Mouse (Mus musculus) forebrain, embryonic 13.5 days (tissue): ENCODE data around the gene Eif3d. TPM values are rescaled to one million over a fixed set of nuclear protein-coding genes. Genes with fewer than 3 reads are reported as not detected.

Experiments
- ATAC-seq: fragments of 200-750 bp; cut with Nextera tagmentation; 2 replicates; pipeline ENCODE4 v1.8.0; 2017
- H3K27ac ChIP-seq: fragments of 300-500 bp; sonication (generic); 2 replicates; pipeline ENCODE4 v1.5.1; 2015; ENCODE audit warnings: inconsistent platforms, mild to moderate bottlenecking, moderate library complexity
- H3K27me3 ChIP-seq: fragments of 300-500 bp; sonication (generic); 2 replicates; pipeline ENCODE4 v1.6.1; 2015; ENCODE audit warnings: mild to moderate bottlenecking, inconsistent platforms
- H3K36me3 ChIP-seq: fragments of 300-500 bp; sonication (generic); 2 replicates; pipeline ENCODE4 v1.6.1; 2015; ENCODE audit warnings: mild to moderate bottlenecking, inconsistent platforms; ENCODE audit not compliant: poor library complexity, severe bottlenecking
- H3K4me1 ChIP-seq: fragments of 300-500 bp; sonication (generic); 2 replicates; pipeline ENCODE4 v1.6.1; 2015; ENCODE audit warnings: inconsistent platforms
- H3K4me2 ChIP-seq: fragments of 300-500 bp; sonication (generic); 2 replicates; pipeline ENCODE4 v1.6.1; 2015; ENCODE audit warnings: inconsistent platforms, mild to moderate bottlenecking, moderate library complexity
- H3K4me3 ChIP-seq: fragments of 300-500 bp; sonication (generic); 2 replicates; pipeline ENCODE4 v1.5.1; 2015; ENCODE audit warnings: mild to moderate bottlenecking, inconsistent platforms
- H3K9ac ChIP-seq: fragments of 300-500 bp; sonication (generic); 2 replicates; pipeline ENCODE4 v1.6.1; 2015; ENCODE audit warnings: mild to moderate bottlenecking, inconsistent platforms
- H3K9me3 ChIP-seq: fragments of 300-500 bp; sonication (generic); replicated peaks from 2 replicates; pipeline ENCODE4 v1.6.1; 2016; ENCODE audit warnings: inconsistent platforms
- WGBS: fragments of 180-500 bp; shearing (Covaris S2); methylation state at CpG from one replicate; pipeline ENCODE4 v1.1.7; 2015; 5-methylcytosine and 5-hydroxymethylcytosine counted together
- polyA plus RNA-seq: library from polyadenylated mRNA; unstranded; fragments of >200 nt; fragmentation: Nextera tagmentation; extraction: Ambion mirVana; gene quantifications from 2 replicates; pipeline ENCODE4 v1.2.1, GENCODE M21; 2015

Gene Eif3d
- polyA plus RNA-seq, 1 experiment from 2014 or later = 200 TPM

- H3K4me2 ChIP-seq = no peak overlapping the region
- H3K4me1 ChIP-seq = no peaks in the 10 kb centered on the region
- peaks cover 40% of the 10 kb centered on the region for H3K36me3 ChIP-seq
- H3K9ac ChIP-seq = no peak overlapping the region
- no peaks in the 10 kb centered on the region for H3K27me3 ChIP-seq
- 65% methylated on average over 5 of the region's 5 CpGs for WGBS
- H3K27ac ChIP-seq = no peak overlapping the region
- ATAC-seq = no peak
- H3K4me3 ChIP-seq = no peak overlapping the region
- no peaks in the 10 kb centered on the region for H3K9me3 ChIP-seq
Measured at GRCm38 (mm10) chr15:77912048-77912447, 58.6 kb downstream of the Eif3d start.

- Histone ChIP-seq H3K4me2 (no peak overlapping the region), H3K9ac (no peak overlapping the region), H3K27ac (no peak overlapping the region), H3K36me3 (peaks cover 30% of the 10 kb centered on the region), H3K9me3 (no peaks in the 10 kb centered on the region), H3K4me1 (no peaks in the 10 kb centered on the region), H3K27me3 (peaks cover 8% of the 10 kb centered on the region), H3K4me3 (no peak overlapping the region)
- WGBS = 21% methylated on average over 2 of the region's 2 CpGs
- ATAC-seq = no peak
Measured at GRCm38 (mm10) chr15:77911065-77911464, 59.5 kb downstream of the Eif3d start.

Other genes with a start within 250 kb of the Eif3d start
- gene Apol9b, start 241.8 kb downstream of the Eif3d start, polyA plus RNA-seq = not detected in 2 replicates
- gene Apol8, start 213.8 kb downstream of the Eif3d start, polyA plus RNA-seq = 0.08 TPM in 1 of 2 replicates, not detected in the other
- gene Myh9, start 128.6 kb downstream of the Eif3d start, polyA plus RNA-seq = 13.4 and 14.4 TPM in 2 replicates
- gene Txn2, start 41.8 kb downstream of the Eif3d start, polyA plus RNA-seq = 234 and 249 TPM in 2 replicates
- 6.9 and 8.5 TPM in 2 replicates for gene Foxred2, start 14.1 kb downstream of the Eif3d start, polyA plus RNA-seq
- 3.5 and 4.4 TPM in 2 replicates for gene Cacng2, start 149.2 kb upstream of the Eif3d start, polyA plus RNA-seq
- 148 and 160 TPM in 2 replicates for gene Ift27, start 203.3 kb upstream of the Eif3d start, polyA plus RNA-seq
- not detected in 2 replicates for gene Pvalb, start 235.6 kb upstream of the Eif3d start, polyA plus RNA-seq